Mouse (Mus musculus) embryonic facial prominence, embryonic 13.5 days (tissue): ENCODE results near the gene Mgll. TPM values are rescaled to one million over a fixed set of nuclear protein-coding genes. Genes with fewer than 3 reads are reported as not detected.

ENCODE experiments used
- ATAC-seq: fragments of 200-750 bp; cut with Nextera tagmentation; 2 replicates; pipeline ENCODE4 v1.8.0; 2017; ENCODE audit warnings: low read depth; ENCODE audit not compliant: insufficient number of reproducible peaks, insufficient read depth, low FRiP score, low TSS enrichment
- H3K27ac ChIP-seq: fragments of 300-500 bp; sonication (generic); 2 replicates; pipeline ENCODE4 v1.5.1; 2015; ENCODE audit warnings: moderate library complexity, mild to moderate bottlenecking, inconsistent platforms
- H3K27me3 ChIP-seq: fragments of 300-500 bp; sonication (generic); 2 replicates; pipeline ENCODE4 v1.6.1; 2015; ENCODE audit warnings: mild to moderate bottlenecking, inconsistent platforms
- H3K36me3 ChIP-seq: fragments of 300-500 bp; sonication (generic); 2 replicates; pipeline ENCODE4 v1.6.1; 2015; ENCODE audit warnings: mild to moderate bottlenecking, inconsistent platforms
- H3K4me1 ChIP-seq: fragments of 300-500 bp; sonication (generic); 2 replicates; pipeline ENCODE4 v1.6.1; 2015; ENCODE audit warnings: inconsistent platforms
- H3K4me2 ChIP-seq: fragments of 300-500 bp; sonication (generic); 2 replicates; pipeline ENCODE4 v1.6.1; 2015; ENCODE audit warnings: moderate library complexity, mild to moderate bottlenecking, inconsistent platforms
- H3K4me3 ChIP-seq: fragments of 300-500 bp; sonication (generic); 2 replicates; pipeline ENCODE4 v1.5.1; 2015; ENCODE audit warnings: mild to moderate bottlenecking, inconsistent platforms
- H3K9ac ChIP-seq: fragments of 300-500 bp; sonication (generic); 2 replicates; pipeline ENCODE4 v1.6.1; 2015; ENCODE audit warnings: mild to moderate bottlenecking, inconsistent platforms
- H3K9me3 ChIP-seq: fragments of 300-500 bp; sonication (generic); 2 replicates; pipeline ENCODE4 v1.6.1; 2016; ENCODE audit warnings: inconsistent platforms
- WGBS: fragments of 180-500 bp; shearing (Covaris S2); methylation state at CpG from one replicate; pipeline ENCODE4 v1.1.7; 2015; ENCODE audit warnings: mixed read lengths; 5-methylcytosine and 5-hydroxymethylcytosine counted together
- polyA plus RNA-seq: library from polyadenylated mRNA; unstranded; fragments of >200 nt; fragmentation: Nextera tagmentation; extraction: Ambion mirVana; gene quantifications from 2 replicates; pipeline ENCODE4 v1.2.1, GENCODE M21; 2015

Mgll gene
- polyA plus RNA-seq, 1 experiment from 2014 or later = 19.1 TPM

- no peak overlapping the region; the same call in 1 of the 2 replicates for H3K27ac ChIP-seq
- no peak for ATAC-seq
Measured at GRCm38 (mm10) chr6:88811880-88812400, 87.7 kb downstream of the Mgll start.

GRCm38 (mm10) chr6:88812886-88813285 lies 88.7 kb downstream of the Mgll start:
- Histone ChIP-seq H3K4me1 (peaks cover 17% of the 10 kb centered on the region; the same call in 1 of the 2 replicates), H3K27ac (no peak overlapping the region), H3K27me3 (no peaks in the 10 kb centered on the region; the same call in 1 of the 2 replicates), H3K4me3 (no peak overlapping the region), H3K9ac (no peak overlapping the region), H3K36me3 (no peaks in the 10 kb centered on the region), H3K9me3 (no peaks in the 10 kb centered on the region), H3K4me2 (no peak overlapping the region)
- ATAC-seq = no peak
- WGBS = 68% methylated on average over 3 of the region's 3 CpGs

More at GRCm38 (mm10) chr6:88811880-88812400, 87.7 kb downstream of the Mgll start:
- Histone ChIP-seq H3K9me3 (no peaks in the 10 kb centered on the region), H3K36me3 (no peaks in the 10 kb centered on the region), H3K4me3 (no peak overlapping the region), H3K4me2 (no peak overlapping the region), H3K4me1 (peaks cover 17% of the 10 kb centered on the region; the same call in 1 of the 2 replicates), H3K27me3 (no peaks in the 10 kb centered on the region; the same call in 1 of the 2 replicates), H3K9ac (no peak overlapping the region)
- WGBS = 52% methylated on average over 7 of the region's 7 CpGs

- no peaks in the 10 kb centered on the region; the same call in 1 of the 2 replicates for H3K27me3 ChIP-seq
- no peak overlapping the region for H3K4me2 ChIP-seq
- H3K9ac ChIP-seq = no peak overlapping the region
- peaks cover 17% of the 10 kb centered on the region; the same call in 1 of the 2 replicates for H3K4me1 ChIP-seq
- H3K9me3 ChIP-seq = no peaks in the 10 kb centered on the region
- H3K4me3 ChIP-seq = no peak overlapping the region
- WGBS = 85% methylated on average over 10 of the region's 10 CpGs
- no peaks in the 10 kb centered on the region for H3K36me3 ChIP-seq
- H3K27ac ChIP-seq = no peak overlapping the region
- ATAC-seq = no peak
Measured at GRCm38 (mm10) chr6:88813832-88814231, 89.6 kb downstream of the Mgll start.

GRCm38 (mm10) chr6:88815036-88815435 lies 90.8 kb downstream of the Mgll start:
- H3K36me3 ChIP-seq = no peaks in the 10 kb centered on the region
- no peak overlapping the region for H3K9ac ChIP-seq
- no peak for ATAC-seq
- H3K27me3 ChIP-seq = no peaks in the 10 kb centered on the region; the same call in 1 of the 2 replicates
- 71% methylated on average over 3 of the region's 3 CpGs for WGBS
- no peak overlapping the region for H3K27ac ChIP-seq
- no peaks in the 10 kb centered on the region for H3K9me3 ChIP-seq
- H3K4me3 ChIP-seq = no peak overlapping the region
- peaks cover 14% of the 10 kb centered on the region; the same call in 1 of the 2 replicates for H3K4me1 ChIP-seq
- H3K4me2 ChIP-seq = no peak overlapping the region

GRCm38 (mm10) chr6:88815489-88815888 lies 91.3 kb downstream of the Mgll start:
- H3K27me3 ChIP-seq = no peaks in the 10 kb centered on the region; the same call in 1 of the 2 replicates
- H3K9me3 ChIP-seq = no peaks in the 10 kb centered on the region
- no peak overlapping the region for H3K4me3 ChIP-seq
- H3K36me3 ChIP-seq = no peaks in the 10 kb centered on the region
- no peak overlapping the region for H3K4me2 ChIP-seq
- 81% methylated on average over 3 of the region's 3 CpGs for WGBS
- peaks cover 11% of the 10 kb centered on the region; the same call in 1 of the 2 replicates for H3K4me1 ChIP-seq
- no peak for ATAC-seq
- no peak overlapping the region for H3K27ac ChIP-seq
- no peak overlapping the region for H3K9ac ChIP-seq

- no peaks in the 10 kb centered on the region for H3K36me3 ChIP-seq
- H3K4me1 ChIP-seq = peaks cover 4% of the 10 kb centered on the region; the same call in 1 of the 2 replicates
- H3K27me3 ChIP-seq = no peaks in the 10 kb centered on the region; the same call in 1 of the 2 replicates
- no peak for ATAC-seq
- H3K4me2 ChIP-seq = no peak overlapping the region
- no peak overlapping the region for H3K4me3 ChIP-seq
- no peak overlapping the region for H3K27ac ChIP-seq
- 92% methylated on average over 3 of the region's 3 CpGs for WGBS
- H3K9ac ChIP-seq = no peak overlapping the region
- H3K9me3 ChIP-seq = no peaks in the 10 kb centered on the region
Measured at GRCm38 (mm10) chr6:88816913-88817312, 92.7 kb downstream of the Mgll start.

- H3K9me3 ChIP-seq = no peaks in the 10 kb centered on the region
- no peak overlapping the region for H3K9ac ChIP-seq
- H3K36me3 ChIP-seq = no peaks in the 10 kb centered on the region
- 0 out of 2 replicates have a peak, but pooled peaks cover 2% of the 10 kb centered on the region for H3K4me1 ChIP-seq
- no peaks in the 10 kb centered on the region; the same call in 1 of the 2 replicates for H3K27me3 ChIP-seq
- no peak overlapping the region for H3K4me3 ChIP-seq
- H3K4me2 ChIP-seq = no peak overlapping the region
- WGBS = 25% methylated on average over 3 of the region's 3 CpGs
- ATAC-seq = no peak
- no peak overlapping the region for H3K27ac ChIP-seq
Measured at GRCm38 (mm10) chr6:88820853-88821252, 96.6 kb downstream of the Mgll start.

- no peak for ATAC-seq
- Histone ChIP-seq H3K4me2 (no peak overlapping the region), H3K27ac (no peak overlapping the region), H3K9me3 (no peaks in the 10 kb centered on the region), H3K4me1 (0 out of 2 replicates have a peak, but pooled peaks cover 2% of the 10 kb centered on the region), H3K36me3 (no peaks in the 10 kb centered on the region), H3K27me3 (no peaks in the 10 kb centered on the region; the same call in 1 of the 2 replicates), H3K4me3 (no peak overlapping the region), H3K9ac (no peak overlapping the region)
- WGBS = 89% methylated on average over 6 of the region's 6 CpGs
Measured at GRCm38 (mm10) chr6:88821294-88821693, 97.1 kb downstream of the Mgll start.

GRCm38 (mm10) chr6:88821901-88822300 lies 97.7 kb downstream of the Mgll start:
- H3K4me3 ChIP-seq = no peak overlapping the region
- no peaks in the 10 kb centered on the region for H3K36me3 ChIP-seq
- peaks cover 8% of the 10 kb centered on the region for H3K4me1 ChIP-seq
- no peaks in the 10 kb centered on the region for H3K9me3 ChIP-seq
- no peaks in the 10 kb centered on the region; the same call in 1 of the 2 replicates for H3K27me3 ChIP-seq
- no peak overlapping the region for H3K27ac ChIP-seq
- no peak for ATAC-seq
- H3K4me2 ChIP-seq = no peak overlapping the region
- 84% methylated on average over 11 of the region's 11 CpGs for WGBS
- no peak overlapping the region for H3K9ac ChIP-seq

- no peak overlapping the region for H3K27ac ChIP-seq
- H3K9ac ChIP-seq = no peak overlapping the region
- no peaks in the 10 kb centered on the region for H3K36me3 ChIP-seq
- peaks cover 16% of the 10 kb centered on the region for H3K4me1 ChIP-seq
- no peaks in the 10 kb centered on the region for H3K27me3 ChIP-seq
- ATAC-seq = no peak
- WGBS = 64% methylated on average over 7 of the region's 7 CpGs
- no peaks in the 10 kb centered on the region for H3K9me3 ChIP-seq
- H3K4me2 ChIP-seq = no peak overlapping the region
- H3K4me3 ChIP-seq = no peak overlapping the region
Measured at GRCm38 (mm10) chr6:88824183-88824582, 100.0 kb downstream of the Mgll start.

- Histone ChIP-seq H3K9me3 (no peaks in the 10 kb centered on the region), H3K4me1 (peaks cover 15% of the 10 kb centered on the region), H3K4me3 (no peak overlapping the region), H3K27me3 (no peaks in the 10 kb centered on the region), H3K36me3 (no peaks in the 10 kb centered on the region), H3K9ac (no peak overlapping the region), H3K4me2 (no peak overlapping the region), H3K27ac (no peak overlapping the region)
- ATAC-seq = no peak
- WGBS = 50% methylated on average over 3 of the region's 3 CpGs
Measured at GRCm38 (mm10) chr6:88826088-88826487, 101.9 kb downstream of the Mgll start.

GRCm38 (mm10) chr6:88826545-88826944 lies 102.3 kb downstream of the Mgll start:
- Histone ChIP-seq H3K36me3 (no peaks in the 10 kb centered on the region), H3K27me3 (no peaks in the 10 kb centered on the region), H3K9ac (peak overlapping the region; percentile 52; the same call in 1 of the 2 replicates), H3K4me2 (no peak overlapping the region), H3K4me1 (peaks cover 14% of the 10 kb centered on the region), H3K4me3 (no peak overlapping the region), H3K9me3 (no peaks in the 10 kb centered on the region), H3K27ac (peak overlapping the region; percentile 45)
- 24% methylated on average over 6 of the region's 6 CpGs for WGBS
- ATAC-seq = peak; percentile 56
